Mouse (Mus musculus): Measurements from ENCODE around the gene Tmem89.

GRCm38 (mm10) chr9:108964338-108964737, 49.9 kb downstream of the Tmem89 start:
- no peak for TF ChIP-seq CTCF (IDR thresholded peaks at IDR 0.05; ENCODE audit: low read depth)
- TF ChIP-seq EP300 (IDR thresholded peaks at IDR 0.05; ENCODE audit: low read depth), result no peak
